Mouse (Mus musculus) liver, postnatal 0 days (tissue): ENCODE data around the gene Rprml.

Experiments used
- CTCF ChIP-seq: sonication (generic); IDR thresholded peaks from 2 replicates; pipeline ENCODE4 v1.5.1; 2016; ENCODE audit warnings: antibody characterized with exemption, low read depth
- EP300 ChIP-seq: IDR thresholded peaks from 2 replicates; pipeline ENCODE4 v1.6.1; 2016; ENCODE audit warnings: antibody characterized with exemption, low read depth, mild to moderate bottlenecking

DNA sequence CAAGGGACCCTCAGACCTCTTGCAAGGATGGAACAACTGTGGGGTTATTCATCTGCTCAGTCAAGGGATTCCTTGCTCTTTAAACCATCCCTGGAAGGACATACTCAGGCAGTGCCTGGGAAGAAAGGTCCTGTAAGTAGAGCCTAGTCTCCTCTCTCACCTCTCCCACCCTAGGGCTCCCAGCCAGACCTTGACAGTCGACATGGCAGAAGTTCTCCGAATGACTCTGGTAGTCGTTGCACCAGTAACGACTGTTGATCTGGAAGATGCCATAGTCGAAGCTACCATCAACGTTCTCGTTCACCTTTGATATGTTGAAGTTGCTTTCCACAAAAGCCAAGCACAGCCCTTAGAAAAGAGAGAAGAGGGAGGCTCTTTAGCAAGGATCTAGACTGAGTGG is 14.6 kb upstream of the Rprml start:
- TF ChIP-seq CTCF (no peak), EP300 (no peak)
